Mouse (Mus musculus) embryonic facial prominence, embryonic 14.5 days (tissue): ENCODE data around the gene Adgrg5. TPM values are rescaled to one million over a fixed set of nuclear protein-coding genes. Genes with fewer than 3 reads are reported as not detected.

Experiments
- ATAC-seq: fragments of 200-750 bp; cut with Nextera tagmentation; 2 replicates; pipeline ENCODE4 v1.8.0; 2017; ENCODE audit warnings: low read depth, moderate number of reproducible peaks, moderate TSS enrichment
- DNase-seq: peaks from one replicate; pipeline ENCODE4 v3.0.0-alpha.2; 2015; ENCODE audit warnings: low spot score
- H3K27ac ChIP-seq: fragments of 300-500 bp; sonication (generic); replicated peaks from 2 replicates; pipeline ENCODE4 v1.5.1; 2014; ENCODE audit warnings: low read depth, mild to moderate bottlenecking, low read length, moderate library complexity
- H3K27me3 ChIP-seq: fragments of 300-500 bp; sonication (generic); replicated peaks from 2 replicates; pipeline ENCODE4 v1.6.1; 2014; ENCODE audit warnings: low read length; ENCODE audit not compliant: control insufficient read depth, insufficient read depth
- H3K36me3 ChIP-seq: fragments of 300-500 bp; sonication (generic); 2 replicates; pipeline ENCODE4 v1.6.1; 2014; ENCODE audit warnings: low read length, mixed read lengths; ENCODE audit not compliant: control insufficient read depth, insufficient read depth
- H3K4me1 ChIP-seq: fragments of 300-500 bp; sonication (generic); 2 replicates; pipeline ENCODE4 v1.6.1; 2014; ENCODE audit warnings: antibody characterized with exemption, low read length; ENCODE audit not compliant: control insufficient read depth, insufficient read depth
- H3K4me2 ChIP-seq: fragments of 300-500 bp; sonication (generic); 2 replicates; pipeline ENCODE4 v1.6.1; 2014; ENCODE audit warnings: low read depth, mild to moderate bottlenecking, low read length, moderate library complexity, mixed read lengths
- H3K4me3 ChIP-seq: fragments of 300-500 bp; sonication (generic); 2 replicates; pipeline ENCODE4 v1.5.1; 2014; ENCODE audit warnings: low read depth, mild to moderate bottlenecking, low read length
- H3K9ac ChIP-seq: fragments of 300-500 bp; sonication (generic); 2 replicates; pipeline ENCODE4 v1.6.1; 2014; ENCODE audit warnings: low read depth, mild to moderate bottlenecking, low read length, moderate library complexity, mixed read lengths
- H3K9me3 ChIP-seq: fragments of 300-500 bp; sonication (generic); 2 replicates; pipeline ENCODE4 v1.6.1; 2016; ENCODE audit warnings: low read length; ENCODE audit not compliant: control insufficient read depth
- WGBS: fragments of 180-500 bp; shearing (Covaris S2); extraction: QIAGEN DNeasy Blood & Tissue Kit; methylation state at CpG from one replicate; pipeline ENCODE4 v1.1.7; 2014; 5-methylcytosine and 5-hydroxymethylcytosine counted together
- polyA plus RNA-seq: library from polyadenylated mRNA; unstranded; fragments of >200 nt; fragmentation: Nextera tagmentation; extraction: Ambion mirVana; gene quantifications from 2 replicates; pipeline ENCODE4 v1.2.1, GENCODE M21; 2014

Gene Adgrg5
- polyA plus RNA-seq, 1 experiment from 2014 or later, result 0.21 TPM

- DNase-seq (no peak), ATAC-seq (no peak)
- H3K9ac ChIP-seq, result no peak overlapping the region
- H3K4me1 ChIP-seq, result 0 out of 2 replicates have a peak, but pooled peaks cover 4% of the 10 kb centered on the region
- no peak overlapping the region for H3K27ac ChIP-seq
- H3K4me2 ChIP-seq, result no peak overlapping the region
- no peaks in the 10 kb centered on the region for H3K9me3 ChIP-seq
- no peaks in the 10 kb centered on the region for H3K27me3 ChIP-seq
- 65% methylated on average over 6 of the region's 6 CpGs for WGBS
- no peak overlapping the region for H3K4me3 ChIP-seq
- no peaks in the 10 kb centered on the region for H3K36me3 ChIP-seq
These were observed 1.3 kb upstream of the Adgrg5 start for GRCm38 (mm10) chr8:94922176-94922575.

GRCm38 (mm10) chr8:94922602-94923001 is 892 bp upstream of the Adgrg5 start:
- Histone ChIP-seq H3K27ac (no peak overlapping the region), H3K36me3 (no peaks in the 10 kb centered on the region), H3K9me3 (no peaks in the 10 kb centered on the region), H3K4me3 (no peak overlapping the region), H3K4me2 (no peak overlapping the region), H3K9ac (no peak overlapping the region), H3K27me3 (no peaks in the 10 kb centered on the region), H3K4me1 (0 out of 2 replicates have a peak, but pooled peaks cover 4% of the 10 kb centered on the region)
- ATAC-seq (no peak), DNase-seq (no peak)
- 37% methylated on average over 8 of the region's 8 CpGs for WGBS

- H3K9me3 ChIP-seq, result no peaks in the 10 kb centered on the region
- H3K4me1 ChIP-seq, result no peaks in the 10 kb centered on the region
- no peak overlapping the region for H3K4me2 ChIP-seq
- ATAC-seq (no peak), DNase-seq (no peak)
- H3K27me3 ChIP-seq, result no peaks in the 10 kb centered on the region
- H3K9ac ChIP-seq, result no peak overlapping the region
- H3K36me3 ChIP-seq, result no peaks in the 10 kb centered on the region
- 86% methylated on average over 3 of the region's 3 CpGs for WGBS
- no peak overlapping the region for H3K27ac ChIP-seq
- H3K4me3 ChIP-seq, result no peak overlapping the region
These were observed 4.7 kb downstream of the Adgrg5 start for GRCm38 (mm10) chr8:94928227-94928626.

GRCm38 (mm10) chr8:94933918-94934317 is 10.4 kb downstream of the Adgrg5 start:
- no peak overlapping the region for H3K4me3 ChIP-seq
- no peaks in the 10 kb centered on the region for H3K4me1 ChIP-seq
- no peak for ATAC-seq
- H3K27ac ChIP-seq, result no peak overlapping the region
- H3K9me3 ChIP-seq, result no peaks in the 10 kb centered on the region
- H3K27me3 ChIP-seq, result no peaks in the 10 kb centered on the region
- no peak overlapping the region for H3K4me2 ChIP-seq
- no peak overlapping the region for H3K9ac ChIP-seq
- DNase-seq, result no peak
- WGBS, result 37% methylated on average over 5 of the region's 5 CpGs
- H3K36me3 ChIP-seq, result no peaks in the 10 kb centered on the region

- ATAC-seq (no peak), DNase-seq (no peak)
- WGBS, result 75% methylated on average over 3 of the region's 3 CpGs
- H3K27ac ChIP-seq, result no peak overlapping the region
- no peaks in the 10 kb centered on the region for H3K4me1 ChIP-seq
- no peak overlapping the region for H3K4me3 ChIP-seq
- no peaks in the 10 kb centered on the region for H3K9me3 ChIP-seq
- no peaks in the 10 kb centered on the region for H3K27me3 ChIP-seq
- H3K4me2 ChIP-seq, result no peak overlapping the region
- H3K36me3 ChIP-seq, result no peaks in the 10 kb centered on the region
- no peak overlapping the region for H3K9ac ChIP-seq
These were observed 11.7 kb downstream of the Adgrg5 start for GRCm38 (mm10) chr8:94935172-94935571.

- H3K27me3 ChIP-seq, result no peaks in the 10 kb centered on the region
- WGBS, result 16% methylated on average over 6 of the region's 6 CpGs
These were observed 19.1 kb downstream of the Adgrg5 start for GRCm38 (mm10) chr8:94942566-94942965.

GRCm38 (mm10) chr8:94945185-94945584 is 21.7 kb downstream of the Adgrg5 start:
- Histone ChIP-seq H3K4me1 (no peaks in the 10 kb centered on the region), H3K9ac (no peak overlapping the region), H3K27me3 (no peaks in the 10 kb centered on the region), H3K36me3 (no peaks in the 10 kb centered on the region), H3K4me3 (no peak overlapping the region), H3K27ac (no peak overlapping the region), H3K9me3 (no peaks in the 10 kb centered on the region), H3K4me2 (no peak overlapping the region)
- no peak for ATAC-seq
- DNase-seq, result no peak
- WGBS, result 40% methylated on average over 6 of the region's 6 CpGs

More at GRCm38 (mm10) chr8:94942566-94942965, 19.1 kb downstream of the Adgrg5 start:
- Histone ChIP-seq H3K4me1 (no peaks in the 10 kb centered on the region), H3K9me3 (no peaks in the 10 kb centered on the region), H3K9ac (no peak overlapping the region), H3K4me2 (no peak overlapping the region), H3K36me3 (no peaks in the 10 kb centered on the region), H3K4me3 (no peak overlapping the region), H3K27ac (no peak overlapping the region)
- DNase-seq, result no peak
- no peak for ATAC-seq

- WGBS, result 69% methylated on average over 4 of the region's 4 CpGs
- ATAC-seq, result no peak
- no peaks in the 10 kb centered on the region for H3K36me3 ChIP-seq
These were observed 24.9 kb downstream of the Adgrg5 start for GRCm38 (mm10) chr8:94948421-94948820.

GRCm38 (mm10) chr8:94949010-94949409 is 25.5 kb downstream of the Adgrg5 start:
- Histone ChIP-seq H3K27ac (no peak overlapping the region), H3K9me3 (no peaks in the 10 kb centered on the region), H3K27me3 (no peaks in the 10 kb centered on the region), H3K4me3 (no peak overlapping the region), H3K4me1 (no peaks in the 10 kb centered on the region), H3K9ac (no peak overlapping the region), H3K36me3 (no peaks in the 10 kb centered on the region), H3K4me2 (no peak overlapping the region)
- WGBS, result 84% methylated on average over 4 of the region's 4 CpGs
- ATAC-seq (no peak), DNase-seq (no peak)

More at GRCm38 (mm10) chr8:94948421-94948820, 24.9 kb downstream of the Adgrg5 start:
- Histone ChIP-seq H3K4me1 (no peaks in the 10 kb centered on the region), H3K27me3 (no peaks in the 10 kb centered on the region), H3K27ac (no peak overlapping the region), H3K9ac (no peak overlapping the region), H3K4me3 (no peak overlapping the region), H3K4me2 (no peak overlapping the region), H3K9me3 (no peaks in the 10 kb centered on the region)
- DNase-seq, result no peak
